In the genomic region with DNA sequence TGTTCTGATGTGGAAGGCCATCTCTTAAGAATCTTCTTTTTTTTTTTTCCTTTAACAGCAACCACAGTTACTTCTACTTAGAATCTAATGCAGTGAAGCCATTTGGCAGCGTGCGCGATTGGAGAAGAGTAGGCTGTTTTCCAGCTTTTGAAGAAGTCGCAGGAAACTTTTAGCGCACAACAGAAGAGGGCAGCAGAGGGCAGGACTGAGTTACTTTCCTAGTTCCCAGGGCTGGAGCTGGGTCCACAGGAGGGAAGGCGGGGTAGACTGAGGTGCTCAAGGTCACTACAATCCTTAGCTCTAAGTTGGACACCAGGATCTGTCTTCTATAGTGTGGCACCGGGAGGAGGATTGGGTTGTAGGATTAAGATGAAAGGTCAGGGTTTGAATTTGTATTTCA, we compare ENCODE assay signal across 9 mouse cellular contexts. TPM values are rescaled to one million over a fixed set of nuclear protein-coding genes. Genes with fewer than 3 reads are reported as not detected.
DNase-seq lines count a peak whose midpoint lies in the region; ATAC-seq lines count a peak whose summit lies in the region.
"Had no signal": no experiment of that assay in that cellular context is flagged by ENCODE, and none has a peak within 500 bp of the region (broad histone marks: within the 10 kb centered on the region; RNA-seq: fewer than 3 reads in every experiment).

No protein-coding gene starts in this region.

- H3K4me2 ChIP-seq in hindbrain, embryonic 11.5 days (replicated peaks; ENCODE audit: low read depth, low read length), result no peak overlapping the region
- no peak overlapping the region for H3K4me2 ChIP-seq in hindbrain, embryonic 13.5 days

- no peak overlapping the region for H3K4me3 ChIP-seq in hindbrain, embryonic 11.5 days (ENCODE audit: low read depth, low read length)
- H3K4me3 ChIP-seq in hindbrain, embryonic 13.5 days, result no peak overlapping the region
- no peak overlapping the region for H3K4me3 ChIP-seq in embryonic facial prominence, embryonic 10.5 days

- no peak for ATAC-seq in hindbrain, embryonic 11.5 days (ENCODE audit: low FRiP score)
- ATAC-seq in hindbrain, embryonic 13.5 days (ENCODE audit: low FRiP score), result no peak

- H3K27ac ChIP-seq in hindbrain, embryonic 11.5 days (ENCODE audit: low read depth, low read length), result no peak overlapping the region
- no peak overlapping the region for H3K27ac ChIP-seq in hindbrain, embryonic 13.5 days
- no peak overlapping the region for H3K27ac ChIP-seq in embryonic facial prominence, embryonic 10.5 days (replicated peaks)

- H3K9ac ChIP-seq in hindbrain, embryonic 11.5 days (ENCODE audit: low read depth, low read length), result no peak overlapping the region
- no peak overlapping the region for H3K9ac ChIP-seq in hindbrain, embryonic 13.5 days

- WGBS in hindbrain, embryonic 11.5 days, result 41% methylated on average over 7 of the region's 7 CpGs
- 41% methylated on average over 7 of the region's 7 CpGs for WGBS in hindbrain, embryonic 13.5 days
- 35% methylated on average over 7 of the region's 7 CpGs for WGBS in embryonic facial prominence, embryonic 10.5 days

- no peaks in the 10 kb centered on the region for H3K27me3 ChIP-seq in hindbrain, embryonic 11.5 days (ENCODE audit: control insufficient read depth, insufficient read depth, low read length)
- H3K27me3 ChIP-seq in hindbrain, embryonic 13.5 days, result peaks cover 9% of the 10 kb centered on the region
- peaks cover 21% of the 10 kb centered on the region for H3K27me3 ChIP-seq in embryonic facial prominence, embryonic 10.5 days (replicated peaks; ENCODE audit: low read depth, poor library complexity, severe bottlenecking)

- no peaks in the 10 kb centered on the region for H3K9me3 ChIP-seq in hindbrain, embryonic 11.5 days (ENCODE audit: control insufficient read depth, low read length)
- H3K9me3 ChIP-seq in hindbrain, embryonic 13.5 days, result no peaks in the 10 kb centered on the region
- H3K9me3 ChIP-seq in embryonic facial prominence, embryonic 10.5 days, result no peaks in the 10 kb centered on the region

- peaks cover under 1% of the 10 kb centered on the region; the same call in 1 of the 2 replicates for H3K36me3 ChIP-seq in hindbrain, embryonic 11.5 days (ENCODE audit: control insufficient read depth, insufficient read depth, low read length)
- H3K36me3 ChIP-seq in hindbrain, embryonic 13.5 days, result peaks cover 14% of the 10 kb centered on the region
- peaks cover 11% of the 10 kb centered on the region for H3K36me3 ChIP-seq in embryonic facial prominence, embryonic 10.5 days (replicated peaks)

- DNase-seq in hindbrain, embryonic 11.5 days (ENCODE audit: low spot score), result peak; percentile 62
- peak; percentile 35 for DNase-seq in 416B (ENCODE audit: low read depth)
- DNase-seq in ZHBTc4 (ENCODE audit: low read depth, low spot score), result peak; percentile 76
- peak; percentile 40 for DNase-seq in embryonic facial prominence, embryonic 10.5 days (ENCODE audit: low spot score)
- peak; percentile 41 to 49 for DNase-seq in layer of hippocampus, postnatal 36 days
- DNase-seq in retina, postnatal 7 days (ENCODE audit: low read depth, low spot score), result peak; percentile 25
- DNase-seq in neural tube, embryonic 10.5 days (ENCODE audit: extremely low spot score, low spot score), result no peak

- no peaks in the 10 kb centered on the region for H3K4me1 ChIP-seq in hindbrain, embryonic 11.5 days (replicated peaks; ENCODE audit: control insufficient read depth, insufficient read depth, low read length)
- H3K4me1 ChIP-seq in hindbrain, embryonic 13.5 days (replicated peaks), result peaks cover 15% of the 10 kb centered on the region; the same call in 1 of the 2 replicates
- peaks cover 29% of the 10 kb centered on the region for H3K4me1 ChIP-seq in embryonic facial prominence, embryonic 10.5 days

RNA-seq across cellular contexts. Expression of a gene that starts 8.0 kb away (rescaled TPM):
- 3.0 and 4.1 TPM in 2 replicates for polyA plus RNA-seq in hindbrain, embryonic 11.5 days (2014; fragmentation: Nextera tagmentation; extraction: Ambion mirVana)
- polyA plus RNA-seq in hindbrain, embryonic 13.5 days (2015; fragmentation: Nextera tagmentation; extraction: Ambion mirVana), result 3.8 and 8.2 TPM in 2 replicates
- polyA plus RNA-seq in embryonic facial prominence, embryonic 10.5 days (2016; fragmentation: Nextera tagmentation; extraction: Ambion mirVana), result 3.6 and 3.8 TPM in 2 replicates
- 10 to 100 TPM; 21.4 to 23.5 TPM for total RNA-seq in layer of hippocampus, postnatal 36 days (2021)
- total RNA-seq: neutrophil, adult 5-6 weeks had no signal
